Mouse (Mus musculus): ENCODE measurements around the gene Vmn1r189.
A peak's percentile ranks its signal among the peaks of the same experiment; 100 is the strongest.
"Not testable (repeated sequence)": the region's sequence is repeated elsewhere in the genome, so short reads cannot be mapped to it uniquely, and the experiment has no call there.

The Vmn1r189 gene

DNA sequence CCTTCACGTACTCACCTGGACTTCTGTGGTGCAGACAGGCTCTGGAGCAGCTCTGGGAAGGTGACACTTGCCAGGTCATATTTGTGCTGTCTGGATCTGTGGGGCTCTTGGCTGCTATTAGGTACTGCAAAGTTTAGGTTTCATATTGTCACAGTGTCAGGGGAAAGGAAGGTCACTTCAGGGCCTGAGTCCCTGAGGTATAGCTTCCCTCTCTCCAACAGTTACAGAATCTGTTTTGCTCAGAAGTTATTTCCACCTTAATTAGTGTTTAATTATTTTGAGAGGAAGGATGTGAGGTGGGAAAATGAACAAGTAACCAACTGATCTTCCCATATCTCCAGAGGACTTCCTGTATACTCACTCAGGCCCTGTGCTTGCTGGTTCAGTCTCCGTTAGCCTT lies at the start of gene Vmn1r189:
Gene Vmn1r189, minus strand, starts transcription at position 101 of the 400 bp plus-strand sequence.
- not testable (repeated sequence) for DNase-seq (ENCODE audit: low spot score in 2 of 2)

DNA sequence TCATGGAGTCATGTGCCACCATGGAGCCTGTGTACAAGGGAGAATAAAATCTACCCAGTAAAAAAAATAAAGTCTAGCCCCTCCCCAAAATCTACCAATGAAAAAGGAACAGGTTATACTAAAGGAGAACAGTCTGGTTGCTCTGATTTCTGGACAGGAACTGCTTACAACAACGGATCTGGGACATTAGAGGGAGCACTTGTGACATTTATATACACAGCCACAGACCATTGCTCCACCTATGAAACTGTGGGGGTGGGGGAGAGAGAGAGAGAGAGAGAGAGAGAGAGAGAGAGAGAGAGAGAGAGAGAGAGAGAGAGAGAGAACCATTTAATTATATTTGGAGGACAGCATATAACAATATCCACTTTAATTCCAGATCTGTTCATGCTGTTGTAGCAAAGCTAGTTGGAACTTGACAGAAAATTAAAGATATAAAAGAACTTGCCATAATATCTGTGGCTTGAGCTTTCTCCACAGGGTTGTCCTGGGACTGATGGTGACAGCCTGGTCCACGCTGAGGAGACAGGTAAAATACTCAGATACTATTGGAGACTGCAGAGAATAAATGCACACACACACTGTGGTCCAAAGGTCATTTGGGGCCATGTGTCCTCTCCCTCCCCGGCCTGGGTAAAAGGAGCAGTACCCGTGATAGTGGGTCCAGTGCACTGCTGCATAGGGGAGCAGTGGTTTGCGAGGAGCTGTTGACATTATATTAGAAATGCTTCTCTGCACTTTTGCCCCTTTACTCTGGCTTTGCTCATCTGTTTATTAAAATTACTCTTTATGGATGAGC lies 31.1 kb upstream of the Vmn1r189 start:
- not testable (repeated sequence) for DNase-seq (ENCODE audit: low spot score in 2 of 2)

- DNase-seq (ENCODE audit: low spot score in 2 of 2): not testable (repeated sequence)
Measured at GRCm38 (mm10) chr13:22084140-22084539, 21.5 kb downstream of the Vmn1r189 start, which contains the start of gene Vmn1r188. Vmn1r188 (plus strand) TSS chr13:22084440.

- no peak for DNase-seq (ENCODE audit: low spot score in 2 of 2)
Measured at GRCm38 (mm10) chr13:22063468-22063867, 42.2 kb downstream of the Vmn1r189 start.

DNA sequence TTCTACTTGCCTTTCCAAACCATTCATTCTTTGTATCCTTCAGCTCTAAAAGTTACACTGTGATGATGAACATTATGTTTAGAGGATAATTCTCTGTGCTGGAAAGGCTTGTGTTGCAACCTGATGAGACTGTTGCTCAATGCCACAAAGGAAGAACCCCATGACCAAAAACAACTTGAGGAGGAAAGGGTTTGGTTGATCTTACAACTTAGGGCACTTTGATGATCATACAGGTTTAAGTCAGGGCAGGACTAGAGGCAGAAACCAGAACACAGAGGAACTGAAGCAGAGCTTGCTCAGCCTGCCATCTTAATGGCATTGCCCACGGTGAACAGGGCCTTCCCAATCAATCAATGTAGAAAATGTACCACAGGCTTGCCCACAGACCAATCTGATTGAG lies 44.2 kb downstream of the Vmn1r189 start:
- DNase-seq (ENCODE audit: low spot score in 2 of 2): no peak

DNA sequence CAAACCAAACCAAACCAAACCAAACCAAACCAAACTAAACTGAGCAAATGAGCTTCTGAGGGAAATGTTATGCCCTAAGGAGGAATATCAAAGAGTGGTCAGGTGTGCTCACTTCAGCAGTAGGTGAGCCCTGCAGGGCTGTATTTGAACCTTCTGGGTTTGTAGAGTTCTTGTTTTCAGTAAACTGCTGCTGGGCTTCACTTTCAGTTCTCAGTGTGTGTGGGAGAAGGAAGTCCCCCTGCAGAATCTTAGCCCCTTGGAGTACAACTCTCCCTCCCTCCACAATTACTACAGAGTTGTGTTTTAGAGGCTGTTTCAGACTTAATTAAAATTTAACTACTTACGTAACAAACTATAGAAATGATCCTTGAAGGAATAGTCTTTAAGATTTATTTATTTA lies 51.9 kb downstream of the Vmn1r189 start:
- DNase-seq (ENCODE audit: low spot score in 2 of 2): no peak

GRCm38 (mm10) chr13:22051523-22051859 lies 54.1 kb downstream of the Vmn1r189 start:
- no peak for DNase-seq (ENCODE audit: low spot score in 2 of 2)

DNA sequence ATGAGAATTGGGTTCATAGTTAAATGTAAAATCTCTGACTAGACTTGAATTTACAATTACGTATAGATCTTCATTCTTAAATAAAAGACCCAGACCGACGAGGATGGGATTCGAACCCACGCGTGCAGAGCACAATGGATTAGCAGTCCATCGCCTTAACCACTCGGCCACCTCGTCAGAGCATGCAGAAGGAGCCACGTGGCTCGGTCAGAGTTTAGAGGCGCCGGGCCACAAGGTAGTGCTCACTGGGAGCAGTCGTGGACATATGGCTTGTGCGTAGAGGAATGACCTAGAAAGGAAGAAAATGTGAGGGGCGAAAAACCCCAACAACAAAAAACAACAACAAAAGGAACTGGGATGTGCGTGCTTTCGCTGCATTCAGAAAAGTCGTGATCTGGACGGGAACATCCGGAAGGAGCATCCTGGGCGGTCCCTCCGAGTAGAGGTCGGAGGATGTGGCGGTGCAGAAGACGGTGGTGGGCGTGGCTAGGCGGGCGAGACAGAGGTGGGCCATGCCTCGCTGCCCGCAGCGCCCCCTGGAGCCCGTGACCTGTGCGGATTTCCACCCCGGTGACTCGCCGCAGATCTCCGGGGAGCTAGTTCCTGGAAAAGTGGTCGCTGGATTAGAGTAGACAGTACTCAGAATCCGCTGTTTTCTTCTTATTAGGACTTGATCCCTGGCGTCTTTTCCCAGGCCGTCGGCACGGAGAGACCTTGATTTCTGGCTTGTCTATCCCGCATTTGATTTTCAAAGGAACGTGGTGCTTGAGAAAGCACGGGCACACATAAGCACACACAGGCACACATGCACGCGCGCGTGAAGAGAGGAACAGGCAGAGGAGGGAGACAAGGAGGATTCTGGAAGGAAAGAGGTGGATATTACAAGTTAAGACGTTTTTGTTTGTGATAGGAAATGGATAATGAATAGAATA lies 54.8 kb downstream of the Vmn1r189 start:
- DNase-seq (ENCODE audit: low spot score in 2 of 2): peak; percentile 78 to 91

Data from cerebellum, postnatal 4 days (tissue).